Mouse (Mus musculus) spleen, adult 2 months (tissue): ENCODE results near the gene Cobl.

Experiments
- CTCF ChIP-seq: fragments of 200-500 bp; IDR thresholded peaks from 2 replicates; pipeline ENCODE4 v1.5.1; 2011; ENCODE audit warnings: mild to moderate bottlenecking, inconsistent platforms; ENCODE audit not compliant: insufficient read depth, insufficient read length, insufficient replicate concordance; ENCODE audit errors: extremely low read depth
- POLR2A ChIP-seq: fragments of 200-500 bp; IDR thresholded peaks from 2 replicates; pipeline ENCODE4 v1.6.1; 2011; ENCODE audit warnings: low read depth, low read length, inconsistent platforms

- TF ChIP-seq CTCF: no peak
- TF ChIP-seq POLR2A: no peak
Observed at GRCm38 (mm10) chr11:12359336-12360000, 105.3 kb downstream of the Cobl start.
